Mouse (Mus musculus) stomach, postnatal 0 days (tissue): ENCODE measurements around the gene Plcxd3. TPM values are rescaled to one million over a fixed set of nuclear protein-coding genes. Genes with fewer than 3 reads are reported as not detected.

Experiments
- ATAC-seq: fragments of 200-750 bp; cut with Nextera tagmentation; 2 replicates; pipeline ENCODE4 v1.8.0; 2017; ENCODE audit not compliant: low FRiP score, low TSS enrichment
- DNase-seq: peaks from one replicate; pipeline ENCODE4 v3.0.0-alpha.2; 2016; ENCODE audit warnings: low spot score
- H3K27ac ChIP-seq: fragments of 300-500 bp; sonication (generic); replicated peaks from 2 replicates; pipeline ENCODE4 v1.5.1; 2014; ENCODE audit warnings: mild to moderate bottlenecking, control low read depth
- H3K27me3 ChIP-seq: fragments of 300-500 bp; sonication (generic); 2 replicates; pipeline ENCODE4 v1.6.1; 2014; ENCODE audit warnings: low read length; ENCODE audit not compliant: control insufficient read depth, insufficient read depth
- H3K36me3 ChIP-seq: fragments of 300-500 bp; sonication (generic); 2 replicates; pipeline ENCODE4 v1.6.1; 2014; ENCODE audit warnings: low read length, mixed read lengths; ENCODE audit not compliant: control insufficient read depth, insufficient read depth
- H3K4me1 ChIP-seq: fragments of 300-500 bp; sonication (generic); replicated peaks from 2 replicates; pipeline ENCODE4 v1.6.1; 2014; ENCODE audit warnings: antibody characterized with exemption; ENCODE audit not compliant: control insufficient read depth, insufficient read depth
- H3K4me2 ChIP-seq: fragments of 300-500 bp; sonication (generic); replicated peaks from 2 replicates; pipeline ENCODE4 v1.6.1; 2014; ENCODE audit warnings: low read depth, mild to moderate bottlenecking, control low read depth, moderate library complexity
- H3K4me3 ChIP-seq: fragments of 300-500 bp; sonication (generic); 2 replicates; pipeline ENCODE4 v1.5.1; 2014; ENCODE audit warnings: low read depth, low read length, control low read depth
- H3K9ac ChIP-seq: fragments of 300-500 bp; sonication (generic); 2 replicates; pipeline ENCODE4 v1.6.1; 2014; ENCODE audit warnings: mild to moderate bottlenecking, low read length, control low read depth, mixed read lengths
- H3K9me3 ChIP-seq: fragments of 300-500 bp; sonication (generic); 2 replicates; pipeline ENCODE4 v1.6.1; 2016; ENCODE audit warnings: low read length; ENCODE audit not compliant: control insufficient read depth
- CTCF ChIP-seq: IDR thresholded peaks from 2 replicates; pipeline ENCODE4 v1.5.1; 2016; ENCODE audit warnings: antibody characterized with exemption, low read depth, mild to moderate bottlenecking, moderate library complexity
- EP300 ChIP-seq: optimal IDR thresholded peaks from 2 replicates; pipeline ENCODE3; 2016; ENCODE audit warnings: antibody characterized with exemption
- WGBS: fragments of 180-500 bp; shearing (Covaris S2); extraction: QIAGEN DNeasy Blood & Tissue Kit; methylation state at CpG from one replicate; pipeline ENCODE4 v1.1.7; 2014; 5-methylcytosine and 5-hydroxymethylcytosine counted together
- polyA plus RNA-seq: library from polyadenylated mRNA; unstranded; fragments of >200 nt; fragmentation: Nextera tagmentation; extraction: Ambion mirVana; gene quantifications from 2 replicates; pipeline ENCODE4 v1.2.1, GENCODE M21; 2015

Plcxd3 gene
- polyA plus RNA-seq, 1 experiment from 2014 or later = 2.2 TPM

DNA sequence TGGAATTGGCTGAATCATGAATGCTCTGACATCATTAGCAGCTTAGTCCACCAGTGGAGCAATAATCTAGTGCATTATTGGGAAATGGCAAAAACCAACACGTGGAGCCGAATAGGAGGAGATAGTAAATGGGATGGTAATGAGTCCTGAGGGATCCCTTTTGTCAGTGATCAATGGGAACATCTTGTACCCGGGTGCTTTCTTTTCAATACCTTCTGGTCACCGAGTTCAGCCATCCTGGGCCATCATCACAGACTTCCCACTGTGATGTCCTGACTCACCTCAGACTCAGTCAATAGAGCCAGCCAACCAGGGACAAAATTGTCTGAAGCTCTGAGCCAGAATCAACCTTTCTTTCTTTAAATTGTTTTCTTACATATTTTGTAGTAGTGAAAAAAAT, 24.8 kb downstream of the Plcxd3 start:
- WGBS = 69% methylated on average over 4 of the region's 4 CpGs
- H3K4me2 ChIP-seq = no peak overlapping the region
- H3K4me3 ChIP-seq = no peak overlapping the region
- no peak overlapping the region for H3K9ac ChIP-seq
- no peaks in the 10 kb centered on the region for H3K36me3 ChIP-seq
- H3K9me3 ChIP-seq = no peaks in the 10 kb centered on the region
- DNase-seq (no peak), ATAC-seq (no peak)
- no peaks in the 10 kb centered on the region for H3K4me1 ChIP-seq
- no peaks in the 10 kb centered on the region for H3K27me3 ChIP-seq
- TF ChIP-seq EP300 = no peak
- no peak for TF ChIP-seq CTCF
- no peak overlapping the region for H3K27ac ChIP-seq

DNA sequence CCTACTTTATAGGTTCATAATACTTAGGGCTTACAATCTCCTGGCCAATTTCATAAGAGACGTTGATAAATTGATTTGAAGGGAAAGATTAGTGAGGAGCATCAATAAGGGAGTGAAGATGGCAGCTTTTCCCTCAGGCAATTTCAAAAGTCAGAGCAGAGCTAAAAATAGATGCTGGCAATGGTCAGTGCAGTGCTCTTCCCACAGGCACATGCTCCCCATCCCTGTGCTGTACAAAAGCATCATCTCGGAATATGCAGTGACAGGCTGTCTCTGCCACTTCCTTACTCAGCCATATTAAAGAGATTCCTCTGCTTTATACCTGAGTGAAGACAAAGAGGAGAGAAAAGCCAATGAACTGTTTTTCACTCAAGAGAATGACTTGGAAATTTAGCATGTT, 36.0 kb downstream of the Plcxd3 start:
- Histone ChIP-seq H3K27ac (no peak overlapping the region), H3K36me3 (no peaks in the 10 kb centered on the region), H3K4me3 (no peak overlapping the region), H3K9me3 (no peaks in the 10 kb centered on the region), H3K27me3 (no peaks in the 10 kb centered on the region), H3K4me2 (no peak overlapping the region), H3K9ac (no peak overlapping the region), H3K4me1 (no peaks in the 10 kb centered on the region)
- no peak for TF ChIP-seq CTCF
- TF ChIP-seq EP300 = no peak
- DNase-seq = no peak
- WGBS = 66% methylated on average over 2 of the region's 2 CpGs
- ATAC-seq = no peak

DNA sequence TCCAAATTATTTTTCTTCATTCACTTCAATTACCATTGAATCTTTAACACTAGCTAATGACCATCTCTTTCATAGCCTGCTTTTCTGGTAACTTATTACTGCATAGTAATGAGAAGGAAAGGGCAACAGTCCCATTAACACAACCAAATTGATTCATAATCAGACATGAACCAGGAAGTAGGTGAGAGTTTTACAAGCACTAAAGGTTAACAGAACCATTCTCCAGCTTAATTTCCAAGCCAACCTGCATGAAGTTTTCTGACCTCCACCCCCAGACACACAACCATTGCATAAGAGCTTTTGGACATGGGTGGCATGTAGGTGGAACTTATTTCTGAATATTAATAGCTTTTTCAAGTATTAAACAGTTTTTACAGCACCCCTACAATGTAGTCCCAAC, 64.8 kb downstream of the Plcxd3 start:
- H3K4me2 ChIP-seq = no peak overlapping the region
- H3K4me1 ChIP-seq = no peaks in the 10 kb centered on the region
- H3K27me3 ChIP-seq = no peaks in the 10 kb centered on the region
- ATAC-seq = no peak
- no peak overlapping the region for H3K9ac ChIP-seq
- DNase-seq = no peak
- no peaks in the 10 kb centered on the region for H3K36me3 ChIP-seq
- no peak overlapping the region for H3K4me3 ChIP-seq
- no peaks in the 10 kb centered on the region for H3K9me3 ChIP-seq
- TF ChIP-seq CTCF = no peak
- no peak for TF ChIP-seq EP300
- H3K27ac ChIP-seq = no peak overlapping the region

DNA sequence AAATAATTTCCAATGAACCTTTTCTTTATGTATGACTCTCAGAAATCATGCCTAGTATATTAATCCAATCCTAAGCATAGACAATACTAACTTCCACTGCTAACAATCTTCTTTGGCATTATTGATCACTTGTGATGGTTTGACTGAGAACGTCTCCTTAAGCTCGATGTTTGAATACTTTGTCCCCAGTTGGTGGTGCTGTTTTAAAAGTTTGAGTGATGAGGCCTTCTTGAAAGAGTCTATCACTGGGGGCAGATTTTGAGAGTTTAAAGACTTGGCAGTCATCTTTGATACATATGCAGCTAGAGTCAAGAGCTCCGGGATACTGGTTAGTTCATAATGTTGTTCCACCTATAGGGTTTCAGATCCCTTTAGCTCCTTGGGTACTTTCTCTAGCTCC, 120.9 kb downstream of the Plcxd3 start:
- DNase-seq = no peak
- no peaks in the 10 kb centered on the region for H3K4me1 ChIP-seq
- no peaks in the 10 kb centered on the region for H3K36me3 ChIP-seq
- no peaks in the 10 kb centered on the region for H3K9me3 ChIP-seq
- H3K4me3 ChIP-seq = no peak overlapping the region
- no peaks in the 10 kb centered on the region for H3K27me3 ChIP-seq
- TF ChIP-seq EP300 (no peak), CTCF (no peak)
- no peak overlapping the region for H3K4me2 ChIP-seq
- H3K9ac ChIP-seq = no peak overlapping the region
- WGBS = 82% methylated on average over 3 of the region's 3 CpGs
- H3K27ac ChIP-seq = no peak overlapping the region
- ATAC-seq = no peak

DNA sequence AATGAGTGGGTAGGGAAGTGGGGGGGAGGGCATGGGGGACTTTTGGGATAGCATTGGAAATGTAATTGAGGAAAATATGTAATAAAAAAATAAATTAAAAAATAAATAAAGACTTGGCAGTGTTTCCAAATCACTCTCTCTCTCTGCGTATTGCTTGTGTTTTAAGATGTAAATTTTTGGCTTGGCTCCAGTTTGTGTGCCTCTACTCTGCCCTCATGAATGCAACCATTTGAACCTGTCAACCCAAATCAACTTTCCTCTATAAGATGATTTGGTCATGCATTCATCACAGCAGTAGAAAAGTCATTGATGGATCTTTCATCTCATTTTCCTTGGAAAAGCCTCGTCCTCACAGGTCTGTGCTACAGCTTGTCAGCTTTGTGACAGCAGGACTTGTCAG, 121.7 kb downstream of the Plcxd3 start:
- no peak for ATAC-seq
- Histone ChIP-seq H3K9me3 (no peaks in the 10 kb centered on the region), H3K36me3 (no peaks in the 10 kb centered on the region), H3K4me3 (no peak overlapping the region), H3K4me2 (no peak overlapping the region), H3K27me3 (no peaks in the 10 kb centered on the region), H3K4me1 (no peaks in the 10 kb centered on the region), H3K27ac (no peak overlapping the region), H3K9ac (no peak overlapping the region)
- DNase-seq = no peak
- WGBS = 64% methylated on average over 2 of the region's 2 CpGs
- TF ChIP-seq EP300 = no peak
- no peak for TF ChIP-seq CTCF

DNA sequence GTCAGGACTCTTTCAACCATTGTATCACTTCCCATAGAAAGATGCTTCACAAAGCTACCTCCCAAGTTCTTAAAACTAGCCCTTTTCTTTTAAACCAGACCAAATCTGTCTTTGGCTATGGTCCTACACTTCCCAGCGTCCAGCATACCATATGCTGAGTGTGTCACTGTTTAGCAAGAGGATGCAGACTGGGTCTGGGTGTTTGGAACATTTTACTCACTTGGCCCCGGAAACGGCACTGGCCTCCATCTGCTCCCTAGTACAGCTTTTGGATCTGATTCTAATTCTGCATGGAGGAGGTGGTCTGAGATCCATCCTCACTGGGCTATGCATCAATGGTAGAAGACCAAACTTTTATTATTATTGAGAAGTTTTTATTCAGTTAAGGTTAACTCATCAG, 122.7 kb downstream of the Plcxd3 start:
- H3K27ac ChIP-seq = no peak overlapping the region
- no peak overlapping the region for H3K9ac ChIP-seq
- H3K36me3 ChIP-seq = no peaks in the 10 kb centered on the region
- H3K4me1 ChIP-seq = no peaks in the 10 kb centered on the region
- no peaks in the 10 kb centered on the region for H3K27me3 ChIP-seq
- no peak overlapping the region for H3K4me2 ChIP-seq
- DNase-seq (no peak), ATAC-seq (no peak)
- 63% methylated on average over 3 of the region's 3 CpGs for WGBS
- H3K4me3 ChIP-seq = no peak overlapping the region
- TF ChIP-seq CTCF (no peak), EP300 (no peak)
- no peaks in the 10 kb centered on the region for H3K9me3 ChIP-seq
